Mouse (Mus musculus) left cerebral cortex, adult 2 months (tissue): ENCODE measurements at regions not wholly inside any gene's neighbourhood (a gene's known extent, or its start where the extent isn't known, plus 50 kb on each side); places are given as distances from the start of the nearest gene placed in this dataset.

Experiments
- DNase-seq, 2 experiments: peaks; one replicate each; pipeline ENCODE4 v3.0.0; 2021 to 2022; ENCODE audit warnings: low spot score in 2 of 2, mixed read lengths in 1 of 2; ENCODE audit errors: extremely low spot score in 1 of 2
- H3K27ac ChIP-seq: fragments of 200-600 bp; 2 replicates; pipeline ENCODE4 v1.8.1; 2022
- H3K4me3 ChIP-seq: fragments of 200-600 bp; 2 replicates; pipeline ENCODE4 v1.8.1; 2022
- CTCF ChIP-seq: fragments of 200-600 bp; IDR thresholded peaks from 2 replicates; pipeline ENCODE4 v1.8.1; 2022; ENCODE audit warnings: antibody characterized with exemption, mild to moderate bottlenecking, moderate library complexity
- intact Hi-C: fragments of 180-260 bp; cut with DNase I; formaldehyde crosslinking; loops from one replicate; pipeline ENCODE4 v1.15.1; 2025

DNA sequence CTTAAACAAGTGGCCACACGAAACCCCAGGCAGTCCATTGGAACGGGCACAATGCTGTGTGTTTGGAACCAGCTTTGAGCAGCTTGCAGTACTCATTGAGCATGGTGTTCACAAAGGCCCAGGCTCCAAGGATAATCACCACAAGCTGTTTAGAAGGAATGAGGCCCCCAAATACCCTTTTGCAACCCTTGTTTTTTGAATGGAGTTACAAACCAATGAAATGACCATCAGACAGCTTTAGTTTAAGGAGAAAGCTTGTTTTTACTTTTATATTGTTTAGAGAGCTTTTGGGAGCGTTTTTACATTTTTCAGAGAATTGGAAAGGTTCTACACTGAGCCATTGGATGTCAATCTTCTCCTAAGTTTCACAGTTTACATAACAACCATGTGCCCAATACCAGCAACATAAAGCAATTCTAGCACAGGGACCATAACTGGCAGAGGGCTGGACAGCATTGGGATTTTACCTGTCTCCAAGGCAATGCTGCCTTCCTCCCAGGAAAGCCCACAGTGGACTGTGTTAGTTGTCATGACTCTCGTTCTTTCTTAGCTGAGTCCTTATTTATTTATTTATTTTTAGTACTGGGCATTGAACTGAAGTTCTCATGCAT, 745.1 kb upstream of the Lrrc6 start:
- DNase-seq, result no peak
- Histone ChIP-seq H3K4me3 (no peak overlapping the region), H3K27ac (no peak overlapping the region)
- intact Hi-C loops, result no loop called here
- no peak for TF ChIP-seq CTCF

DNA sequence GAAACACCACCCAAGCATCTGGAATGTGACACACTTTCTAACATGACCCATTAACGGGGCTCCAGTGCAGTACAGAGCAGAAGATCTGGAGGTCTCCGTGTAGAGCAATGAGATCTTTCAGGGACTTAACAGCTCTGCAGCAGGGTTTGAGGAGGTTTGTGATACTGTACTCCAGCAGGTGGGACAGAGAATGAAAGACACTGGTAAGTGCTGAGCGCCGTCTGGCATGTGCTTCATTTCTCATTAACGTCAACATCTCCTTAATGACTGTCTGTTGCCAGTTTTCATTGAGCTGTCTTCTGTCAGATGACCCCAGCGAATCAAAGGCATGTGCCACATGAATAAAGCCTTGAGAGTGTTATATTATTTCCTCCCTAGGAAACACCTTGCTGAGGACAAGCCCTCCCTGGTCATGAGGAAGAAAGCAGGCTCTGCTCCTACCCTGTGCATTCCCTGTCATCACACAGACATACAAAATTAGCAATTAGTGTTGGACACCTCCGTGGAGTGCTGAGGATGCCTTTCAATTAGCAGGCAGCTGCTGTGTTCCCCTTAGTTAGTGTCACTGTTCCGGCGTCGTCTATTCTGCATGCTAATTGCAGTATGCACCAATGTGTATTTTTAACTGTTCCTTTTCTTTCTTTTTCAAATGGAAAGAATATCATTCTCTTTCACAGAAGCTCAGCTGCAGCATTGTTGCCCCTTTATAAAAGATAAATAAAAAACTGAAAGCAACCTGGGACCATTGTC, 744.4 kb upstream of the Lrrc6 start:
- intact Hi-C loops, result no loop called here
- Histone ChIP-seq H3K27ac (no peak overlapping the region), H3K4me3 (no peak overlapping the region)
- no peak for TF ChIP-seq CTCF
- no peak for DNase-seq

DNA sequence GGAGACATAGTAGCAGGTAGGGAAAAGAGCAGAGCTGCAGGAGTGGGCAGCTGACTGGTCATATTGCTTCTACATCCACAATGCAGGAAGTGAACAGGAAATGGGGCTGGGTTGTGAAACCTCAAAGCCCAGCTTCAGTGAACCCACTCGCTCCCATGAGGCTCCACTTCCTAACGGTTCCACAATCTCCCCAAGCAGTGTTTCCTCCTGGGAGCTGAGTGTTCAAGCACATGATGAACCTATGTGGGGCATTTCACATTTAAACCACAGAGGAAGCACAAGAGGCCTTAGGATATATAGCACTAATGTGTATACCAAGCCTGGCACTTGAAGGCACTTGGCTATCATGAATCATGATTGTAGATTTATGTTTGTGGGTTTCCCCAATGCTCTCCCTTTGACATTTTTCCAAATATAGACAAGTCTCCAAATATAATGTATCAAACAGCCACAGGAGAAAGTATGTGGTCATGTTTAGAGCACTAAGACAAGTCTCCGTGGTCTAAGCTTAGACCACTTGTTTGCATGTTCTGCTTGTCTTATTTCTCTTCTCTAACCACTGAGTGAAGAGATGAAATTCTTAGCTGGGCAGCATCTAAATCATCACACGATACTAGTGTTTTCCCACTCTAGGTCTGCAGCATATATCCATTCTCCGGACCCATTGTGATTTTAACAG, 734.5 kb upstream of the Lrrc6 start:
- intact Hi-C loops, result no loop called here
- H3K27ac ChIP-seq, result no peak overlapping the region
- no peak for TF ChIP-seq CTCF

DNA sequence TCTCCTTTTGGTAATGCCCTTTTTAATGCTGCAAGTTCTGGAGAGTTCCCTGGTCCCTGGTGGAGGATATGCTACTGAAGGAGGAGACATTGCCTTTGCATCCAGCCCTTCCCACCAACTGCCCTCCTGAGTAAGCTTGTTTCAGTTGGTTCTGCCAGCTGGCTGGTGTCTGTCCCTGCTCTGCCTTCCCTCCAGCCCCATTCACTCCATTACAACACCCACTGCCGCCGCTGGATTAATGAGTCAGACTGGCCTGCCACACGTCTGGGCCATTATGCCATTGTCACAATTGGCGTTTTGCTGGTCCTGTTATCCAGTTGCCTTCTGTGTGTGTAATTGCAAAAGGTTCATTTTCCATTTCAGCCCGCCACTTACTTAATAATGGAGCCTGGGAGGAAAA, 728.6 kb upstream of the Lrrc6 start:
- intact Hi-C loops, result no loop called here
- no peak for TF ChIP-seq CTCF
- no peak for DNase-seq
- Histone ChIP-seq H3K4me3 (no peak overlapping the region), H3K27ac (no peak overlapping the region)

More for the DNA sequence above, 734.5 kb upstream of the Lrrc6 start:
- H3K4me3 ChIP-seq, result no peak overlapping the region
- DNase-seq, result no peak

DNA sequence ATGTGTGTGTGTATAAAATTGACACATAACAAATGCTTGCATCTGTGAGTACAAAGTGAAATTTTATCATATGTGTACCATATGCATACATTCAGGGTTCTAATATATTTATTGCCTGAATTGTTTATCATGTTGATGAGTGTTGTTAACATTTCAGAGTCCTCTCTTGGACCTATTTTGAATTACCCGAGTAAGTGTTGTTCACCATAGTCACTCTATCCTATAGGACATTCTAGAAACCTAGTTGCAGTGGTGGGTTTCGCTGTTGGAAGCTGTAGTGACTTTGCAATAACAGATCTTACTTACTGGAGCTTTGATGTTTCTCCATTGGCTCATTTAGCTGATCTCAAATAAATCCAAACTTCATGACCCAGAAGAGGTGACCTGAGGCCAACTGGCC, 727.9 kb upstream of the Lrrc6 start:
- no peak for DNase-seq
- no peak overlapping the region for H3K27ac ChIP-seq
- intact Hi-C loops, result no loop called here
- H3K4me3 ChIP-seq, result no peak overlapping the region
- no peak for TF ChIP-seq CTCF

DNA sequence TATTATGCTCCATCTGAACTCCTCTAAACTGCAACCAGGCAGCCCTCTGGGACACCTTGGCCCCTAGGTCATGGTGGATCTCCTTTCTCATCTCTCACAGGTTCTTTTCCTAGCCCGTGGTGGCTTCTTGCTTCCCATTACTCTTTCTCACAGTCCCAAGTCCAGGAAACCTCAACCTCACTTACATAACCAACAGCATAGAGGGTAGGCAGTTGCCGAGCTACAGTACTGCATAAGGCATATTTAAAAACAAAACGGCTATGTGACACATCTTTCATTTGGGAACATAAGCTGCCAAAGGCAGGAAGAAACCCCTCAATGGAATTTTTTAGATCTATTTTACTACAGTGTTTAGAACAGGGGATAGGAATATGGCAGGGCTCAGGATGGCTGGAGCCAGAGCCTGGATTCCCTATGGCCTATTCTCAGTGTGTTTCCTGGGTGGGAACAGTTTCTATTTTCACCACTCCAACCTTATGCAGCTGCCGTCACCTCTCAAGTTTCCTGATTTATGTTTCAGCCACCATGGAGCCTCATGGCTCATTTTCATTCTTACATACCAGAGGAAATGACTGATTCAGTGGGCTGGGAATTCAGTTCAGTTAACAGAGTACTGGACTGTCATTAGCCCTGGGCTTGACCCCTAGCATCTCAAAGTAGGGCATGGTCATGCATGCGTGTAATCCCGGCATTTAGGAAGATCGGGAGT, 726.9 kb upstream of the Lrrc6 start:
- no peak for DNase-seq
- Histone ChIP-seq H3K4me3 (no peak overlapping the region), H3K27ac (no peak overlapping the region)
- TF ChIP-seq CTCF, result no peak
- intact Hi-C loops, result no loop called here

DNA sequence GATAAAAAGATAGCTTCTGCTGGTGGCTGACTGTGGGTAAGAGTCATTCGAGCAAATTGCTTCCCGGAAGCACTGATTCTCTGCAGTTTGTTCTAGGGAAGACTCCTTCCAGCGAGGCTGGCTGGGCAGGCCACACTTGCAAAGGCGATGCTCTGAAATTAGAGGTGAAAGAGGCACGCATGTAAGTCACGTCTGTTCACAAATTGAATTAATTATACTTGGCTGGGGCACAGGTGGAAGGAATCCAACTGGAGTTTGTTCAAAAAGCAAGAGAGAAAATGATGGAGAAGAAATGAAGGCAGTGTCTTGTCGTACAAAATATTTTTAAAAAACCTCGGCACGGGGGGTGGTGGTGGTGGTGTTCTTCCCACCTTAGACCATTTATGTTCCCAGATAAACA, 726.2 kb upstream of the Lrrc6 start:
- H3K27ac ChIP-seq, result no peak overlapping the region
- H3K4me3 ChIP-seq, result no peak overlapping the region
- no peak for TF ChIP-seq CTCF
- no peak for DNase-seq
- intact Hi-C loops, result no loop called here
